Mouse (Mus musculus) neutrophil, adult 5-6 weeks (primary cell): ENCODE data around the gene Snd1. TPM values are rescaled to one million over a fixed set of nuclear protein-coding genes. Genes with fewer than 3 reads are reported as not detected.

Experiments used
- ATAC-seq: fragments of 151-379, 151-347 bp; 2 replicates; pipeline ENCODE4 v1.8.0; 2017; ENCODE audit warnings: mild to moderate bottlenecking, moderate TSS enrichment; ENCODE audit not compliant: insufficient number of reproducible peaks, poor library complexity, low FRiP score, severe bottlenecking; ENCODE audit errors: extremely low read depth
- total RNA-seq: library from RNA; stranded (forward); fragments of 200-1000 nt; gene quantifications from 2 replicates; pipeline ENCODE4 v1.2.3, GENCODE M21; 2017

The Snd1 gene
- total RNA-seq, 1 experiment from 2014 or later: 44.2 TPM

GRCm38 (mm10) chr6:28618299-28618698, 143.4 kb downstream of the Snd1 start:
- ATAC-seq: no peak

GRCm38 (mm10) chr6:28618751-28619153, 143.8 kb downstream of the Snd1 start:
- ATAC-seq: no peak

- ATAC-seq: no peak
These were observed 146.5 kb downstream of the Snd1 start for GRCm38 (mm10) chr6:28621431-28621830.

GRCm38 (mm10) chr6:28621961-28622360, 147.0 kb downstream of the Snd1 start:
- no peak for ATAC-seq

GRCm38 (mm10) chr6:28622522-28622921, 147.6 kb downstream of the Snd1 start:
- no peak for ATAC-seq

GRCm38 (mm10) chr6:28622963-28623362, 148.0 kb downstream of the Snd1 start:
- no peak for ATAC-seq

GRCm38 (mm10) chr6:28628408-28628807, 153.5 kb downstream of the Snd1 start:
- no peak for ATAC-seq

GRCm38 (mm10) chr6:28629866-28630265, 154.9 kb downstream of the Snd1 start:
- no peak for ATAC-seq

GRCm38 (mm10) chr6:28630926-28631325, 156.0 kb downstream of the Snd1 start:
- no peak for ATAC-seq

- ATAC-seq: no peak
These were observed 158.2 kb downstream of the Snd1 start for GRCm38 (mm10) chr6:28633120-28633519.

GRCm38 (mm10) chr6:28633656-28634055, 158.7 kb downstream of the Snd1 start:
- ATAC-seq: no peak

GRCm38 (mm10) chr6:28635092-28635491, 160.2 kb downstream of the Snd1 start:
- no peak for ATAC-seq

GRCm38 (mm10) chr6:28635531-28636348, 160.8 kb downstream of the Snd1 start:
- ATAC-seq: no peak

- no peak for ATAC-seq
These were observed 165.1 kb downstream of the Snd1 start for GRCm38 (mm10) chr6:28640088-28640487.

GRCm38 (mm10) chr6:28642909-28643308, 168.0 kb downstream of the Snd1 start:
- ATAC-seq: no peak

- ATAC-seq: no peak
These were observed 170.3 kb downstream of the Snd1 start for GRCm38 (mm10) chr6:28645231-28645630.

GRCm38 (mm10) chr6:28656511-28656910, 181.6 kb downstream of the Snd1 start:
- no peak for ATAC-seq

- no peak for ATAC-seq
These were observed 188.1 kb downstream of the Snd1 start for GRCm38 (mm10) chr6:28663004-28663403.

- no peak for ATAC-seq
These were observed 188.7 kb downstream of the Snd1 start for GRCm38 (mm10) chr6:28663670-28664069.

- no peak for ATAC-seq
These were observed 189.8 kb downstream of the Snd1 start for GRCm38 (mm10) chr6:28664716-28665115.

- no peak for ATAC-seq
These were observed 192.6 kb downstream of the Snd1 start for GRCm38 (mm10) chr6:28667586-28667985.
